Mouse (Mus musculus): ENCODE data around the gene Tubb3. TPM values are rescaled to one million over a fixed set of nuclear protein-coding genes. Genes with fewer than 3 reads are reported as not detected.
A peak's percentile ranks its signal among the peaks of the same experiment; 100 is the strongest.

The Tubb3 gene
- 100 to 1,000 TPM; 253 to 286 TPM for total RNA-seq (2021)
- long read RNA-seq, transcript Tubb3-201 (4 exons, 1,868 nt) = major isoform, 184 of 222 reads
- long read RNA-seq, partial matches to known transcripts = 37 of 222 reads
- long read RNA-seq, other reads (novel, unspliced or antisense) = 1 of 222 reads

DNA sequence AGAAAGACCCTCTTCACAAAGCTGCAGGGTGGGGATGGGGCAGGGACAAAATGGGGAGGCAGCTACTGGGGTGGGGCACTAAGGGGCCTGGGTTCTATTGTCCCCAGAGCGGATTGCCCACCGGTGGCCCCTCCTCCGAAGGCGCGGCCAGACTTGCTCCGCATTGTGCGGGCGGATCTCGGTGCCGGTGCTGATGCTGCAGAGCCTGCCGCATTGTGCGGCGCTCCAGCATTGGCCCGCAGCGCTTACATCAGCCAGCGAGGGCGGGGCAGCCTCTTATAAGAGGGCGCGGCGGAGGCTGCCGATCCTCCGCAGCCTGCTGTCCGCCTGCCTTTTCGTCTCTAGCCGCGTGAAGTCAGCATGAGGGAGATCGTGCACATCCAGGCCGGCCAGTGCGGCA lies at the start of gene Tubb3:
Gene Tubb3, plus strand, starts transcription at position 179 of the 400 bp plus-strand sequence.
- peak; percentile 90 to 94 for DNase-seq (ENCODE audit: low spot score in 2 of 2)

DNA sequence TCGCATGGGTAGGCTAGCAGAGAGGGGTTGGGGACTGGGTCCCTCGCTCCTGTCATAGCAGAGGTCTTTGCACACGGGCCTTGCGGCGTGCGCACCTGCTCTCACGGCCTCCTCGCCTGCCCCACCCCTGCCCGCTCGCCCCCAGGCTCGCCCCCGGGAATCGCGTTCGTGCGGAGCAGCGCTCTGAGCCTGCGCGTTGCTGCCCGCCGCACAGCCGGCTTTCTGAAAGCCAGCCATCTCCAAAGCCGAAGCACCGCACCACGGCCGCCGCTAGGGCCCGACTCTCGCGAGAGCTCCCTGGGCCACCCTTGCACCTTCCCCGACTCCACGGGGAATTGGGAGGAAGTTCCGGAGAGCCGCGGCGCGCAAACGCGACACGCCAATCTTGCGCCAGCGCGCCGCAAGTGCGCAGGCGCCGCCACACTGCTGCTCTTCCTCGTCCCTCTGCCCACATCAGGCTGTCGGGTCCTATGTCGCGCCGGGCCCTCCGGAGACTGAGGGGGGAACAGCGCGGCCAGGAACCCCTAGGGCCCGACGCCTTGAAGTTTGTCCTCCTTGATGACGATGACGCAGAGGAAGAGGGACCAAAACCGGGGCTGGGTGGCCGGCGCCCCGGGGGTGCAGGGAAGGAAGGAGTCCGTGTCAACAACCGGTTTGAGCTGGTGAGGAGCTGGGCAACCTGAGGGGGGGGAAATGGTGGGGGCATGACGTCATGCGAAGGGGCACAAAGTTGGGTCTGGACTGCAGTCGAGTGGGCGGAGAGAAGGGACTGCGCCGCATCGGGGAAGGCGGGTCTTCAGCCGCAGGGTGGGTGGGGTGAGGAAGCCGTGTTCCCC lies 37.6 kb upstream of the Tubb3 start, which contains the start of gene Tcf25:
Gene Tcf25, plus strand, starts transcription at position 351 of the 836 bp plus-strand sequence.
- DNase-seq (ENCODE audit: low spot score in 2 of 2) = peak; percentile 96 to 97

DNA sequence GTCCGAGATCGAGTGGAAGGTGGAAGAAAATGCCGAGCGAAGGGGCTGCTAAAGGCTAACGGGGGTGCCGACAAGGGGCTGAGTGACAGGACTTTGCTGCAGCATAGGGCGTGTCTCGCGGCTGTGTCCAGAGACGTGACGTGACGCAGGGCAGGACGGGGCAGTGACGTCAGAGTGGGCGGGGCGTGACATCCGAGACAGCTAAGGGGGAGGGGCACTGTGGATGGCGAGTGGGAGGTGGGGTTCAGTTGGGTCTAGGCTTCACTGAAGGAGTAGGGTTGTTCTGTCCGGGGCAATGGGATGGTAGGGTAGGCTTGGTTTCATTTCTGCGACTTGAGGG lies 37.0 kb upstream of the Tubb3 start:
- DNase-seq (ENCODE audit: low spot score in 2 of 2) = peak; percentile 86 to 95

DNA sequence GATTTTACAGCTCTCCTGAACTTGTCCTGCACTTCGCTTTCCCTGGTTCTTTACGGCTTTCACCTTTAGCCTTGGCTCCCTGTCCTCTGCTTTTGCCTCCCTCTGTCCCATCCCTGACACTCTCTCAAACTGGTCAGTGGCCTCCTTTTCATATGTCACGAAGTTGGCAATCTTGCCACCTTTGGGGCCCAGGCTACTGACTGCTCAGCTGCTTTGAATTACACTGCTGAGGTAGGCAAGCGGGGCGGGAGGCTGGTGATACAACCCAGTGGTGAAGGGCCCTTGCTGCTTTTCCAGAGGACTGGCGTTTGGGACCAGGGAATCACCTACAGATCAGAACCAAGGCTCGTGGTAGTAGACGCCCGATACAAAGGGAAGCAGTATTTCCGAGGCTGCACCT lies 35.5 kb upstream of the Tubb3 start:
- no peak for DNase-seq (ENCODE audit: low spot score in 2 of 2)

DNA sequence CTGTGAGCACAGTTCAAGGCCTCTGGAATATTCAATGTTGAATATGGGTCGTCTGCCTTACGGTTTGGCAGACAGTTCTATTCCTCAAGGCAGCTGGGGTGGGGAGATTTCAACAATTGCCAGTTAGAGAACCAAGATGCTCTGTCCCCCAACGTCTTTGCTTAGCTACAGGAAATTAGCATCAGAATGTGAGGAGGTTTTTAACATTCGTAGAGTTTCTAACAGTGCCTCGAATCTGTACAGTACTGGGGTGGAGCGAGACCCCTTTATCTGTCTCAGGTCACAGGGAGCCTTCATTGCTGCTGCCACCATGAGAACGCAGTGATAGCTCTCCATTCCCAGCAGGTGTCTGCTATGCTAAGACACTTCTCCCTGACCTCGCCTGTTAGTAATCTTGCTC lies 35.1 kb upstream of the Tubb3 start:
- no peak for DNase-seq (ENCODE audit: low spot score in 2 of 2)

DNA sequence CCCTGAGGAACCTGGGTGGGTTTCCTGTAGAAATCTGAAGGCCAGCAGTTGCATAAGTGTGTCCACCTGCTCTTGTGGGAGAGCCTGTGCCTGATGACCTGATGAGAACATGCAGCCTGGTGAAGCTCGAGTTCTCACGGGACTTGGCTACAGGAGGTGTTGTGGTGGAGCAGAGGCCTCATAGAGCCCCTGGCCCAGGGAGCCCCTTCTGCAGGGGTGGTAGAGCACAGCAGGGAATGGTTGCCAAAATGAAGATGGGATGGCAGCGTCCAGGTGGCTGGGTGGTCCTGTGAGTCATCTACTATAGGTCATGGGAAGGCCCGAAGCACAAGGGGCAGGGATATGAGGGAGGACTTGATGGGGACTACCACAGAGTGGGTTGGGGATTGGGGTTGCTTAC lies 29.5 kb upstream of the Tubb3 start:
- no peak for DNase-seq (ENCODE audit: low spot score in 2 of 2)

DNA sequence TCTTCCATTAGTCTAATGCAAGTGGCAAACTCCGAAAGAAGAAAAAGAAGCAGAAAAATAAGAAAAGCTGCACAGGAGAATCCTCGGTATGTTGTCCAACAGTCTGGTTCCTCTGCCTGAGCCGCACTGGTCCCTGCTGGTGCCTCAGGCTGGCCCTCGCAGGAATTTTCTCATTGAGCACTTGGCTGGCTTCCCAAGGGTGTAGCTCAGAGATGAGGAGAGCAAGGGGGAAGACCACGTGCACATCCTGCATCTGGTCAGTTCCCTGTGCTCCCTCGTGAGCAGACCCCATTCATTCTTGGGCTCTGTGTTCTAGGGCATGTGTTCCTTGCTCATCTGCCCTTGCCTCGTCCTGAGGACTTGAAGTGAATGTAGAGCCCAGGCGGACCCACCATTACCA lies 28.7 kb upstream of the Tubb3 start:
- no peak for DNase-seq (ENCODE audit: low spot score in 2 of 2)

GRCm38 (mm10) chr8:123384883-123385540 lies 26.2 kb upstream of the Tubb3 start:
- DNase-seq (ENCODE audit: low spot score in 2 of 2) = no peak

DNA sequence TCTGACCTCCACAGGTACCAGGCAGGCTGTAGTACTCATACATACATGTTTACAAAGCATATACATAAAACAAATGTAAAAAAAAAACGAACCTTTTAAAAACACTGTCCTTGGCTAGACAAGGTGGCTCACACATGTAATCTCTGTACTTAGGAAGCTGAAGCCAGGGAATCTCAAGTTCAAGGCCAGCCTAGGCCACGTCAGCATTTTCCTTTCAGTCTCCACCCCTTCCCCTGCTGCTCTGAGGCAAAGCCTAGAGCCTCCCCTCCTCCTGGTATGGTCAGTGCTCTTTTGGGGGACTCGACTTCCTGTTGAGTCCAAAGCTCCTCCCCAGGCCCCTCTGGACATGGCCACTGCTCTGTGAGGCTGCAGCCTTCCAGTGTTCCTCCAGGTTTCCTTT lies 24.2 kb upstream of the Tubb3 start:
- DNase-seq (ENCODE audit: low spot score in 2 of 2) = no peak

DNA sequence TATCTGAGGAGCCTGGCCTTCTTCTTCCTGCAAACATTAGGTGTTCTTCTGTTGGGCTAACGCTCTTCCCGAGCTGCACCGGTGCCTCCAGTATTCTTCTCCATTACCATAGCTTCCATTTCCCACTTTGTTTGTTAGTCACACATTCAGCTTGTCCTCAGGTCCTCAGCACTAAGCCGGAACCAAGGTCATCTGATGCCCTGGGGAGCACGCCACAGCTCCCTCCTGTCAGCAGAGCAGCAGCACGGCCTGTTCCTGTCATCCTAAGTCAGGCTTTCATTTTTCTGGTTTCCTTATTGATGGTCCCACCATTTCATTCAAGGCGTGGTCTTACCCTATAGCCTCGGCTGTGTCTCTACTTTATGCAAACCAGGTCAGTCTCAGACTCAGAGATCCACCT lies 23.4 kb upstream of the Tubb3 start:
- DNase-seq (ENCODE audit: low spot score in 2 of 2) = no peak

DNA sequence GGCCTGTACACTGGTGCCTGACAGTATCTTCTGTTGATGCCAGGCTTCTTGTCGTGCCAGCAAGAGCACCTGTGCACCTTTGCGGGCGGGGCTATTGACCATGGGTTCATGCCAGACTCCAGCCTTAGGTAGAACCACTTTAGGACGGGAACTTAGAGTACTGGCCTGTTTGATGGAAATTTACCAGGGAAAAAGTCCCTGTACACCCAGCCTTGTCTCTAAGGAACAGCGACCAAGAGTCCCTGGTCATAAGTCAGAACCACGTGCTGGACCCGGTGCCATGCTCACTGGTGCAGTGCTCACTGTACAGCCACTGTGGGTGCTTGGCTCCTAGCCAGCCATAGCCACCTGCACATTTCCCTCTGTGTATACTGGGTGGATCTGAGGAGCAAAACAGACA lies 22.2 kb upstream of the Tubb3 start:
- no peak for DNase-seq (ENCODE audit: low spot score in 2 of 2)

DNA sequence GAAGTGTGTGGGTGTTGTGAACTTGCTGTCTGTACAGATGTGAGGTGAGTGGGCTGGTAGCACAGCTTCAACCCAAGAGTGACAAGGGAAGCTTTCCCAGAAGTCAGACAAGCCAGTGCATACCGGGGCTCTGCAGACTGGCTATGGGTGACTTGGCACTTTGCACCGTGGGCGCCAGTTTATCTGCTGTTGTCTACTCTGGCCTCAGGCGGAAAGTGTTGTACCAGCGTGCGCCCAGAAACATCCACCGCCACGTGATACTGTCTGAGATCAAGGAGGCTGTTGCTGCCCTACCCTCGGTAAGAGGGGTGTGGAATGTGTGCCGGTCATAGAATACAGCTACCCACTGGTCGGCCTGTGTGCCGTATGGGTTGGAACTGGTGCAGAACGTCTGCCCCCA lies 12.9 kb upstream of the Tubb3 start:
- no peak for DNase-seq (ENCODE audit: low spot score in 2 of 2)

DNA sequence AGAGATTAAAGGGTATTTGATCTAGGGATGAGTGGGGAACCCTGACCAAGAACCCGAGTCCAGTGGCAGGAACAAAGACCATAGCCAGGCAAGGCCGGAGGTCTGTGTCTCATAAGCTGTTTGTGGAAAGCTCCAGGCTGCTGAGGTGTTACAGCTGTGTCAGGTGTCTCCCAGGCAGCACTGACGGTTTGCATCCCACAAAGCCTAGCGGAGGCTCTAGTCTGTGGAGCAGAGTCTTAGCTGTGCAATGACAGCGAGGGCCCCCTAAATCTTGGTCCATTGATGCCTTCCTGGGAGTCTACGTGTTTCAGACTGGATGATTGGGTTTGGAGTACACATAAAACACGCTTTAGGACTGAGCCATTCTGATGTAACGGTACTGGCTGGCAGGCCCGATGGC lies 9.3 kb upstream of the Tubb3 start:
- no peak for DNase-seq (ENCODE audit: low spot score in 2 of 2)

- no peak for DNase-seq (ENCODE audit: low spot score in 2 of 2)
Measured at GRCm38 (mm10) chr8:123402730-123403326, 8.4 kb upstream of the Tubb3 start.

GRCm38 (mm10) chr8:123404521-123404920 lies 6.7 kb upstream of the Tubb3 start:
- DNase-seq (ENCODE audit: low spot score in 2 of 2) = no peak

- peak; percentile 61 to 82 for DNase-seq (ENCODE audit: low spot score in 2 of 2)
Measured at GRCm38 (mm10) chr8:123406786-123407185, 4.4 kb upstream of the Tubb3 start, which contains the start of gene Mc1r. Gene Mc1r, plus strand, starts transcription at chr8:123407107.

- DNase-seq (ENCODE audit: low spot score in 2 of 2) = no peak
Measured at GRCm38 (mm10) chr8:123407612-123408011, 3.6 kb upstream of the Tubb3 start.

- no peak for DNase-seq (ENCODE audit: low spot score in 2 of 2)
Measured at GRCm38 (mm10) chr8:123408586-123409544, 2.4 kb upstream of the Tubb3 start.

GRCm38 (mm10) chr8:123410049-123410587 lies 1.1 kb upstream of the Tubb3 start:
- DNase-seq (ENCODE audit: low spot score in 2 of 2) = peak in 1 of 2 experiments; percentile 54

- DNase-seq (ENCODE audit: low spot score in 2 of 2) = no peak
Measured at GRCm38 (mm10) chr8:123410788-123411187, 436 bp upstream of the Tubb3 start.
